Mouse (Mus musculus) liver, embryonic 16.5 days (tissue): ENCODE measurements around the gene Trim11. TPM values are rescaled to one million over a fixed set of nuclear protein-coding genes. Genes with fewer than 3 reads are reported as not detected.
A peak's percentile ranks its signal among the peaks of the same experiment; 100 is the strongest.

Source experiments
- ATAC-seq: fragments of 200-750 bp; cut with Nextera tagmentation; 2 replicates; pipeline ENCODE4 v1.8.0; 2017; ENCODE audit warnings: low read depth, mild to moderate bottlenecking, moderate number of reproducible peaks, moderate library complexity
- H3K27ac ChIP-seq: fragments of 300-500 bp; sonication (generic); 2 replicates; pipeline ENCODE4 v1.5.1; 2014; ENCODE audit warnings: mild to moderate bottlenecking, low read length
- H3K27me3 ChIP-seq: fragments of 300-500 bp; sonication (generic); 2 replicates; pipeline ENCODE4 v1.6.1; 2014; ENCODE audit warnings: low read depth, low read length, mixed read lengths; ENCODE audit not compliant: control insufficient read depth, insufficient read depth
- H3K36me3 ChIP-seq: fragments of 300-500 bp; sonication (generic); 2 replicates; pipeline ENCODE4 v1.6.1; 2014; ENCODE audit warnings: mild to moderate bottlenecking; ENCODE audit not compliant: control insufficient read depth, insufficient read depth
- H3K4me1 ChIP-seq: fragments of 300-500 bp; sonication (generic); 2 replicates; pipeline ENCODE4 v1.6.1; 2014; ENCODE audit warnings: low read depth, low read length, mixed read lengths; ENCODE audit not compliant: control insufficient read depth
- H3K4me2 ChIP-seq: fragments of 300-500 bp; sonication (generic); 2 replicates; pipeline ENCODE4 v1.6.1; 2014; ENCODE audit warnings: low read depth, low read length, mixed read lengths
- H3K4me3 ChIP-seq: fragments of 300-500 bp; sonication (generic); 2 replicates; pipeline ENCODE4 v1.5.1; 2014; ENCODE audit warnings: low read depth, mild to moderate bottlenecking, low read length
- H3K9ac ChIP-seq: fragments of 300-500 bp; sonication (generic); 2 replicates; pipeline ENCODE4 v1.6.1; 2014; ENCODE audit warnings: low read depth, low read length
- H3K9me3 ChIP-seq: fragments of 300-500 bp; sonication (generic); replicated peaks from 2 replicates; pipeline ENCODE4 v1.6.1; 2016; ENCODE audit warnings: low read length; ENCODE audit not compliant: control insufficient read depth
- WGBS: fragments of 180-500 bp; shearing (Covaris S2); extraction: QIAGEN DNeasy Blood & Tissue Kit; methylation state at CpG from one replicate; pipeline ENCODE4 v1.1.7; 2014; ENCODE audit not compliant: insufficient replicate concordance; 5-methylcytosine and 5-hydroxymethylcytosine counted together
- polyA plus RNA-seq: library from polyadenylated mRNA; unstranded; fragments of >200 nt; fragmentation: Nextera tagmentation; extraction: Ambion mirVana; gene quantifications from 2 replicates; pipeline ENCODE4 v1.2.1, GENCODE M21; 2015

Trim11 gene
- polyA plus RNA-seq, 1 experiment from 2014 or later = 8.2 TPM

- Histone ChIP-seq H3K27me3 (peaks cover 21% of the 10 kb centered on the region), H3K36me3 (peaks cover 12% of the 10 kb centered on the region), H3K27ac (peak within 1 kb of the TSS; percentile 100), H3K4me1 (peaks cover 38% of the 10 kb centered on the region), H3K4me3 (peak within 1 kb of the TSS; percentile 90), H3K9ac (peak within 1 kb of the TSS; percentile 99), H3K4me2 (peak within 1 kb of the TSS; percentile 97), H3K9me3 (no peaks in the 10 kb centered on the region)
- under 1% methylated on average over 49 of the region's 49 CpGs for WGBS
- ATAC-seq = peak; percentile 90
These were observed 23.3 kb upstream of the Trim11 start, which contains the start of the genes Hist3h2a and Trim17 for GRCm38 (mm10) chr11:58954420-58955142. Hist3h2a (plus strand) TSS chr11:58954685. Trim17 (plus strand) TSS chr11:58954685.

- Histone ChIP-seq H3K4me2 (peak overlapping the region; percentile 91), H3K4me3 (peak overlapping the region; percentile 90), H3K27me3 (peaks cover 15% of the 10 kb centered on the region), H3K9me3 (no peaks in the 10 kb centered on the region), H3K27ac (peak overlapping the region; percentile 100), H3K36me3 (peaks cover 12% of the 10 kb centered on the region), H3K4me1 (peaks cover 40% of the 10 kb centered on the region), H3K9ac (peak overlapping the region; percentile 99)
- peak; percentile 4 for ATAC-seq
- under 1% methylated on average over 20 of the region's 20 CpGs for WGBS
These were observed 22.6 kb upstream of the Trim11 start for GRCm38 (mm10) chr11:58955143-58955867.

GRCm38 (mm10) chr11:58955868-58956257, 22.0 kb upstream of the Trim11 start:
- Histone ChIP-seq H3K9me3 (no peaks in the 10 kb centered on the region), H3K4me1 (peaks cover 40% of the 10 kb centered on the region), H3K27ac (peak overlapping the region; percentile 100), H3K9ac (peak overlapping the region; percentile 99), H3K36me3 (peaks cover 12% of the 10 kb centered on the region), H3K4me2 (peak overlapping the region; percentile 91), H3K27me3 (peaks cover 11% of the 10 kb centered on the region), H3K4me3 (peak overlapping the region; percentile 90)
- 26% methylated on average over 8 of the region's 8 CpGs for WGBS
- ATAC-seq = no peak

- Histone ChIP-seq H3K36me3 (peaks cover 12% of the 10 kb centered on the region), H3K4me3 (peak overlapping the region; percentile 90), H3K27ac (peak overlapping the region; percentile 42; the same call in 1 of the 2 replicates), H3K4me2 (peak overlapping the region; percentile 91), H3K4me1 (peaks cover 40% of the 10 kb centered on the region), H3K27me3 (peaks cover 13% of the 10 kb centered on the region), H3K9me3 (peaks cover 3% of the 10 kb centered on the region; the same call in 1 of the 2 replicates), H3K9ac (peak overlapping the region; percentile 99)
- ATAC-seq = no peak
- WGBS = 87% methylated on average over 5 of the region's 5 CpGs
These were observed 20.5 kb upstream of the Trim11 start for GRCm38 (mm10) chr11:58957226-58957914.

- H3K27me3 ChIP-seq = peaks cover 15% of the 10 kb centered on the region
- peak overlapping the region; percentile 72 for H3K27ac ChIP-seq
- peaks cover 34% of the 10 kb centered on the region for H3K4me1 ChIP-seq
- no peak for ATAC-seq
- peak overlapping the region; percentile 75 for H3K9ac ChIP-seq
- peak overlapping the region; percentile 71 for H3K4me3 ChIP-seq
- H3K9me3 ChIP-seq = peaks cover 3% of the 10 kb centered on the region; the same call in 1 of the 2 replicates
- H3K36me3 ChIP-seq = peaks cover 12% of the 10 kb centered on the region
- 80% methylated on average over 6 of the region's 6 CpGs for WGBS
- H3K4me2 ChIP-seq = peak overlapping the region; percentile 91
These were observed 19.4 kb upstream of the Trim11 start for GRCm38 (mm10) chr11:58958536-58958935.

- peak overlapping the region; percentile 72 for H3K27ac ChIP-seq
These were observed 18.6 kb upstream of the Trim11 start for GRCm38 (mm10) chr11:58959186-58959825.

GRCm38 (mm10) chr11:58959921-58960465, 17.9 kb upstream of the Trim11 start:
- WGBS = 3% methylated on average over 40 of the region's 40 CpGs

More at GRCm38 (mm10) chr11:58959186-58959825, 18.6 kb upstream of the Trim11 start:
- Histone ChIP-seq H3K4me3 (peak overlapping the region; percentile 71), H3K36me3 (peaks cover 12% of the 10 kb centered on the region), H3K9me3 (peaks cover 3% of the 10 kb centered on the region; the same call in 1 of the 2 replicates), H3K27me3 (peaks cover 15% of the 10 kb centered on the region), H3K9ac (peak overlapping the region; percentile 75), H3K4me2 (peak overlapping the region; percentile 91), H3K4me1 (peaks cover 33% of the 10 kb centered on the region)
- 11% methylated on average over 15 of the region's 15 CpGs for WGBS
- no peak for ATAC-seq

More at GRCm38 (mm10) chr11:58959921-58960465, 17.9 kb upstream of the Trim11 start:
- Histone ChIP-seq H3K9me3 (peaks cover 3% of the 10 kb centered on the region; the same call in 1 of the 2 replicates), H3K4me3 (peak overlapping the region; percentile 71), H3K27me3 (peaks cover 15% of the 10 kb centered on the region), H3K4me2 (peak overlapping the region; percentile 91), H3K27ac (peak overlapping the region; percentile 78), H3K36me3 (peaks cover 12% of the 10 kb centered on the region), H3K4me1 (peaks cover 34% of the 10 kb centered on the region), H3K9ac (peak overlapping the region; percentile 75)
- ATAC-seq = peak; percentile 93
